Mouse (Mus musculus) lung, adult 2 months (tissue): ENCODE results near the gene Lnx1.

ENCODE experiments used
- CTCF ChIP-seq: fragments of 200-500 bp; IDR thresholded peaks from 2 replicates; pipeline ENCODE4 v1.5.1; 2011; ENCODE audit warnings: mild to moderate bottlenecking, low read length, control low read depth; ENCODE audit not compliant: insufficient read depth
- POLR2A ChIP-seq: fragments of 200-500 bp; IDR thresholded peaks from 2 replicates; pipeline ENCODE4 v1.6.1; 2011; ENCODE audit warnings: low read depth, mild to moderate bottlenecking, control low read depth, low read length, borderline replicate concordance; ENCODE audit errors: extremely low read depth

GRCm38 (mm10) chr5:74693836-74694235 lies 8.9 kb downstream of the Lnx1 start:
- TF ChIP-seq CTCF = no peak
- TF ChIP-seq POLR2A = no peak
